Mouse (Mus musculus): ENCODE results near the gene Schip1.

Gene Schip1

GRCm38 (mm10) chr3:68271457-68271856 is 206.9 kb downstream of the Schip1 start:
- DNase-seq (ENCODE audit: low spot score) = no peak

DNA sequence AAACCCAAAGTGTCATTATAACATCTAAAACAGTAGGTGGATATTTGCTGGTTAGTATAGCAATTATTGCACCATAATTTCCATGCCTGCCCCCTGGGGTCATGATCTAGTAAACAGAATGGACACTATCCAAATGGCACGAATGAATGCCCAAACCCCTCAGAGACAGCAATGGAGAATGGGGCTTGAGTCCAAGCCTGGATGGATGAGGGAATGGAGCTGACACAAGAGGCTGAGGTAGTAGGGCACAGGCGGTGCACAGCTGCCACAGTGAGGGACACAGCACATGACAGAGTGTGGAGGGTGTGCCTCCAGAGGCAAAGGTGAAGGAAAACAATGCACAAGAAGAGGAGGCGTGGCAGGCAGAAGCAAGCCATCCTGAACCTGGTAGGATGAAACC is 207.3 kb downstream of the Schip1 start:
- DNase-seq (ENCODE audit: low spot score) = no peak

GRCm38 (mm10) chr3:68282844-68283594 is 218.4 kb downstream of the Schip1 start:
- peak; percentile 6 for DNase-seq (ENCODE audit: low spot score)

- no peak for DNase-seq (ENCODE audit: low spot score)
Observed at GRCm38 (mm10) chr3:68283595-68283991, 219.0 kb downstream of the Schip1 start.

GRCm38 (mm10) chr3:68284500-68284899 is 219.9 kb downstream of the Schip1 start:
- DNase-seq (ENCODE audit: low spot score) = no peak

- no peak for DNase-seq (ENCODE audit: low spot score)
Observed at GRCm38 (mm10) chr3:68296752-68297151, 232.2 kb downstream of the Schip1 start.

DNA sequence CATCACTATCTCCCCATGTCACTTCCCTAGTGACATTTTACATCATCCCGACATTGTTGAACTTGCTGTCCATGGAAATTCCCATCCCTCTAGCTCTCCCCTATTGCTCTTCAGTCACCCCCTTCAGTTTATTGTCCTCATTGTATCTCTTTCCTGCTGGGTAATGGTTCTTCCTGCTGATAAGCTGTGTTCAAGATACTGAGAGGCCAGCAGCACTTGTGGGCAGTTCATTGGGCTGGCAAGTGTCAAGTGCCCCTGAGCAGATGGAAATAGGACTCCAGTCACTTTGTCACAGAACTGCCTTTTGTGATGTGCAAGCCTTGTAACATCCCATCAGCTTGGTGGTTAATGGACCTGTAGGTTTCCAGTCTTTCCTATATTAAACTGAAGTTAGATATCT is 241.0 kb downstream of the Schip1 start:
- DNase-seq (ENCODE audit: low spot score) = no peak

DNA sequence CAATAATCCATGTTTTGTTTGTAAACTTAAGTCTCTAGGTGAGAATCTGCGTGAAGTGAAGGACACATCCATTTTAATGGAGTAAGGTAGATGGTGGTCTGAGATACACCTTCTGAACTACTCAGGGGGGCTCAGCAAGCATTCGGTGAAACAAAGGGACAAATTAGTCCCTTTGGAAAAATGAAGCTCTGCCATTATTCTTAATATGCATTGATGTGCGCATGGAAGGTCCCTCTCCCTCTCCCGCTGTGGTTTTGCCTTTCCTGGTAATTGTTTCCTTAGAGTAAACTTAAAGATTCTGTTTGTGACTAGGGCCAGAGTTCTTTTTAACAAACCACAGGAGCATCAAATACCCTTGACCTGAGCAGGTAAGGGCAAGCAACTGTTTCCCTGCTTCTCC is 242.1 kb downstream of the Schip1 start:
- no peak for DNase-seq (ENCODE audit: low spot score)

- DNase-seq (ENCODE audit: low spot score) = no peak
Observed at GRCm38 (mm10) chr3:68325575-68325974, 261.0 kb downstream of the Schip1 start.

DNA sequence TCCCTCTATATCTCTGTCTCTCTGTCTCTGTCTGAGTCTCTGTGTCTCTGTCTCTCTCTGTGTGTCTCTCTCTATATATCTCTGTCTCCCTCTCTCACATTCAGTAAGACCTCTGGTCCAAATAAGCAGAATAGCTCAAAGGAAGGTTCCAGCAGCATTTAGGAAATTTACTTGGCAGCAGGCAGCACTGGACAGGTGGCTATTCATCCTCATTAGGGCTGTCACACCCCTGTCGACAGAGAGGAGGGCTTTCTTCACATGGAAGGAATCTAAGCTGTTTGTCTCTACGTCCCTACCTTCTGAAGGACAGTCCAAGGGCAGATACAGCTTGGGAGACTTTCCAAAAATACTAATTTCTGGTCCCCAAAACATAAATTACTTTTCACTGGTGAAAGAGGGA is 267.9 kb downstream of the Schip1 start:
- no peak for DNase-seq (ENCODE audit: low spot score)

- DNase-seq (ENCODE audit: low spot score) = no peak
Observed at GRCm38 (mm10) chr3:68335501-68335900, 270.9 kb downstream of the Schip1 start.

DNA sequence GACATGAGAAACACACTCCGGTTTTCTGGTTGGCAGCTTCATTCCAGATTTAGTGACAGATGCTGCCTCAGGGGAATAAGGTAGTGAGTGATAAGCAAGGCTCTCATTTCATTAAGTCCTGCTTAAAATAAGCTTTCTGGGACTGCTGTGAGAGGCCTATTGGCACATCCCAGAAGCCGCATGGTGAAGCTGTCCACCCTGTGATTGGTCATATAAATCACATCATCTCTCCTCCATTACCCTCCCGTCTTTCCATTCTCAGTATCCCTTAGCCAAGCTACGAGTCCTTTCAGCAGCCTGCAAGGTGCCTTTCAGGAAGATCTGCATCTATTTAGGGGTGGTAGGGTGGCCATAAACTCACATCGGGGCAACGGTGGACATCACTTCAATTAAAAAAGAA is 286.0 kb downstream of the Schip1 start:
- DNase-seq (ENCODE audit: low spot score) = no peak

DNA sequence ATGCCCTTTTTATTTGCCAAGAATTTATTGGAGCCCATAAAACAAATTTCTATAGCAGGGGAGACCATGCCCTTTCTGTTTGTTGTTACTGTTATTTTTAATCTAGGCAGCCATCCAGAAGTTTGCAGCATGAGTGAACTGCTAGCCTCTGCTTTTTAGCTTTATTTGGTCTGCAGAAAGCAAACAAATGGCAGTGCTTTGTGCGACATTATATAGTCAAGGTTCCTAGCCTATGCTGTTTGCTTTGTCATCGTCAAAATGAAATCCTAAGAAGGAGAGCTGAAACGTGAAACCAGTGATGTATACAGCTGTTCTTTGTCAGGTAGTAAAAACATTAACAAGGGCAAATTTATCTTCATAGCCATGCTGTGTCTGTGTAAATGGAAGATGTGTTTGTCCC is 286.9 kb downstream of the Schip1 start:
- DNase-seq (ENCODE audit: low spot score) = no peak

DNA sequence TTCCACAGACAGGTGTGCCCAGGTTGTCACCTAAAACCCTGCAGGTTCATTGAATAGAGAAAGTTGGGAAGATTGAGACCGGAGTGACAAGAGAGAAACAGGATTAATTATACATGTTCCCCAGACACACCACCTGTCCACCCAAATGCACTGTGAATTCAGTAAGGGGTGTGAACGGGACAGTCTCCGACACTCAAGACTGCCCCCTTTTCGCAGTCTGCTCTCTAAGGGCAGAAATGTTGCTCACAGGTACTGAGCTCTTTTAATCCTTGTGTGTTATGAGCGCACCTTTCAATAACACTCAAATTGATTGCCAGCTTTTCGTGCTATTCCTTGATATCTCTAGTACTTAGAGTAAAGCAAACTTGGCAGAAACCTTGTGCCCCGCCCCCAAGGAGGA is 288.4 kb downstream of the Schip1 start:
- no peak for DNase-seq (ENCODE audit: low spot score)

DNA sequence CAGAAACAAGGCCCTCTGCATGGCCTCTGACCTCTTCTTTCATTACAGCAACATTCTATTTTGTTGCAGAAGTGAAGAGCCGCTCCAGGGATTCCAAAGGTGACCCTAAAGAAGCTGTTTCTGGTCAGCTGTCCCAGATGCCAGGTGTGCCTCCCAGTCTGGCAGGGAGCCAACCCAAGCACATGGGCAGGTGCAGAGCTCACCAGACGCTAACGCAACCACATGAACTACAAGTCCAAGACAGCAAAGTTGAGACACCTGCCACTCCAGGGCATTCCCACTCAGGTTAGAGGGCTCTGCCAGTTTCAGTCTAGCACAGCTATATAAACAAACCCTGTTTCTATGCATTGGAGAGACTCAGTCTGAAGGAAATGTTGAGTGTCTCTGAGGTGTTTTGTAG is 288.9 kb downstream of the Schip1 start:
- DNase-seq (ENCODE audit: low spot score) = no peak

DNA sequence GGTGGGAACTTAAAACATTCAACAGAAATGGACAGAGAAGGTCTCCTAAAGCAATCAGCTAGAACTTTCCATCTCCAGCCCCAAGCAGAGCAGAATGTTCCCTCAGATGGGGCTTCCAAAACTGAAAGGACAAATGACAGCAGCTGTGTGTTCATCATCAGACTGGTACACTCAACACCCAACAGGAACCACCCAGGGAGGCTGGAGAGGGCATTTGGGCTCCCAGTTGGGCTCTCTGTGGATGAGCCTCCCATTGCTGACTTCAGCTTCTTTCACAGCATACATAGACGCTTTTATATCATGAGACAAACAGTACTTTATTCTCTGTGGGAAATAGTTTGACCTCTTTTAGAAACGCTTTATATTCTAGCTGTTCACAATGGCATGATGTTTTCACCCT is 291.9 kb downstream of the Schip1 start:
- no peak for DNase-seq (ENCODE audit: low spot score)

DNA sequence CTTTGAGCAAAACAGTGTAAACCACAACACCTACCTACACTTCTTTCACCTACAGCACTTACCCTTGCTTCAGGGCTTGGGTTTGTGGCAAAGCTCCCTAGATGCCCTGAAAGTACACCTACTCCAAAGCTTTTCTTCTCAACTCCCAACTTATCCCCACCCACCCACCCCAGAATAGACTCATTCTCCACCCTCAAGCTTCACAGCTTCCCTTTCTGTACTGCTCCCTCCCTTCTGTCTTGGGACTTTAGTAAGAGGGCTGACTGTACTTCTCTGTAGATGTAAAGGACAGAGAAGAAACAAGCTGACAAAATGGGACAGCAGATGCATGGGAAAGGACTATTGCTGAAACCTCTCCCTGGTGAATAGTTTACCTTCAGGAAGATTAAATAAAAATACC is 303.4 kb downstream of the Schip1 start:
- DNase-seq (ENCODE audit: low spot score) = no peak

DNA sequence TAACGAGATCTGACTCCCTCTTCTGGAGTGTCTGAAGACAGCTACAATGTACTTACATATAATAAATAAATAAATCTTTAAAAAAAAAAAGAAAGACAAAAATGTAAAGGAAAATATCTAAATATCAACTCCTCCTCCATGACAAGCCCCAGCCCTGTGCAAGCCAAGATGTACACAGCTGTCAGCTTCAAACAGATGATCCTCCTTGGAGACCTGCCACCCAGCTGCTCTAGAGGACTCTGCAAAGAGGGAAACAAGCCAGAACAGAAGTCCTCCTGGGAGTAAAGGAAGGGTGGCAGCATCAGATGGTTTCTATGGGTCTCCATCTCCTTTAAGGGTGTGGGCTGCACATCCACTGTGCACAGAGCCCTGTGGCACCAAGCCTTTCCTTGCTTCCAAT is 308.3 kb downstream of the Schip1 start:
- no peak for DNase-seq (ENCODE audit: low spot score)

GRCm38 (mm10) chr3:68375100-68375508 is 310.5 kb downstream of the Schip1 start:
- no peak for DNase-seq (ENCODE audit: low spot score)

- no peak for DNase-seq (ENCODE audit: low spot score)
Observed at GRCm38 (mm10) chr3:68377452-68378198, 313.0 kb downstream of the Schip1 start.

DNA sequence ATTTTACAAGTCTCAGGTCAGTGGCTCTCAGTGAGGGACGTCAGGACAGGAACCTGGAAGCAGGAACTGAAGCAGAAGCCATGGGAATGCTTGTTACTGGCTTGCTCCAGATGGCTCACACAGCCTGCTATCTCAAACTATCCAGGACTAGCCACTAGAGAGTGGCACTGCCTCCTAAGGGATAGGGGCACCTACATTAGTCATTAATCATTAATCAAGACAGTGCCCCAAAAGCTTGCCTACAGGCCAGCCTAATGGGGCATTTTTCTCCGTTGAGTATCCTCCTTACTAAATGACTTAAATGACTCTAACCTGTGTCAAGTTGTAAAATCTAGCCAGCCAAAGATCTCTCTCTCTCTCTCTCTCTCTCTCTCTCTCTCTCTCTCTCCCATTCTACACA is 314.2 kb downstream of the Schip1 start:
- no peak for DNase-seq (ENCODE audit: low spot score)

DNA sequence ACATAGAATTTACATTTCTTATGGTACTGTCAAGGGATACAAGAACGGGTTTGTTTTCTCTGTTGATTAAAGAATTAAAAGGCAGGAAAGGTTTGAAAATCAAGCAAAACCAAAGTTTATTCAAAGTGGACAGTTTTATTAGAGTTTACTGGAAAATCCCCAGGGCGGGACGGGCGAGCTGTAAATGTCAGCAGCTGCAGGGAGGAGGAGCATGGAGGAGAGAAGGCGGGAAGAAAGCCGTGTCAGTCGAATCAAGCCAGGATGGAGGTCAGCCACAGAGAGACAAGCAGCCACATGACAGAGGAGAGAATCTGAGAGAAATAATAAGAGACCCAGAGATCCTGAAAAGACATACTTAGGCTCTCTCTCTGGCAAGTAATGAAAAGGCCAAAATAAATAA is 314.6 kb downstream of the Schip1 start:
- DNase-seq (ENCODE audit: low spot score) = peak; percentile 16

DNA sequence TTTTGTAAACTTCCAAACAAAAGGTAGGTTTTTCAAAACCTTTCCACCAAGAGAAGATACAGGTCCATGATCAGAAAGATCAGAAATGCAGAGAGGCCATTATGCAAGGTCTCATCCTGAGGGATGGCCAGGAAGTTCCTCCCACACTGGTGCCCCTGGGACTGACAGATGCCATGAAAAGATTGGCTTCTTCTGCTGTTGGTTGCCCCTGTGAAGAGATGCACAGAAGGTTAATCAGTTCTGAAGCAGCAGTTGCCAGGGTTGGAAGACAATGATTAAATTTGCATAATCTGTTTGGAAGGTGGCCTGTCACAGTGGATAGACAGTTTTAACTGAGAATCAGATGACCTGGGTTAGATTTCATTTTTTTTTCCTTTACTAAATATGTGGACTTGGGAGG is 319.1 kb downstream of the Schip1 start:
- DNase-seq (ENCODE audit: low spot score) = no peak

DNA sequence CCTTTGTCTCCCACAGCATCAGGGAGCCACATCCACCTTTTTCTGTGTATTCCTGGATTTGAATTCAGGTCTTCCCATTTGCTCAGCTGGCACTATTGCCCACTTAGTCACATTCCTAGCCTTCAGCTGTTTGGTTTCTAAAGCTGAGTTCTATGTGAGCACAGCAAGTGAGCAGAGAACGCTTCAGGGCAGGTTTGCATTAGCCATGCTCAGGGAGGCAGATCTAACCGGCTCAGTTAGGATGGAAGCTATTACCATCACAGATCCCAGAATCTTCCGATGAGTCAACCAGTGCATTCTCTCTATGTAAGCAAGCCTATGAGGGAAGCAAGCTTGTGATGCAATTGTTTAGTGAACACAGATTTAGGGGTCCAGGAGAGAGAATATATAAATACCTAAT is 320.9 kb downstream of the Schip1 start:
- no peak for DNase-seq (ENCODE audit: low spot score)
